17 mouse cellular contexts compared by ENCODE assay signal in the genomic region with DNA sequence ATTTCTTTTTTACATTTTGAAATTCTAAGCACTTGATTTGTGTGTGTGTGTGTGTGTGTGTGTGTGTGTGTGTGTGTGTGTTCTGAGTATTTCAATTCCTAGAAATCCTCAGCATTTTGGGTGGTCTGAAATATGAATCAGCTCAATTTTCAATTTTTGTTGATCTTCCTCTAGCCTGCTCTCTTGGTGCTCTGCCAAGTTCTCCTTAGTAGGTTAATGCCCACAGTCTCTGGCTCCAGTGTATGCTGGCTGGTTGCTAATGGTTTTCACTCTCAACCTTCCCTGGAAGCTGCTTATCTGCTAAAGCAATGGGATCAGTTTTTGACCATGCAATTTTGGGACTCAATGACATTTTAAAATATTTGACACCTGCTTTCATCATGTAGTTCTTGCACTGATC. TPM values are rescaled to one million over a fixed set of nuclear protein-coding genes. Genes with fewer than 3 reads are reported as not detected.
DNase-seq lines count a peak whose midpoint lies in the region; ATAC-seq and TF ChIP-seq lines count a peak whose summit lies in the region.
"Had no signal": no experiment of that assay in that cellular context is flagged by ENCODE, and none has a peak within 500 bp of the region (broad histone marks: within the 10 kb centered on the region; RNA-seq: fewer than 3 reads in every experiment).

No protein-coding gene starts in this region.

- TF ChIP-seq POLR2A in limb, embryonic 14.5 days (IDR thresholded peaks at IDR 0.05; ENCODE audit: borderline replicate concordance, extremely low read depth, insufficient read depth, insufficient read length) = no peak
- no peak for TF ChIP-seq POLR2A in brain, embryonic 14.5 days (IDR thresholded peaks at IDR 0.05; ENCODE audit: borderline replicate concordance, extremely low read depth, insufficient read depth, insufficient read length, poor library complexity, severe bottlenecking)

- peak; percentile 80 for DNase-seq in embryonic facial prominence, embryonic 14.5 days (ENCODE audit: low spot score)
- no peak for DNase-seq in embryonic facial prominence, embryonic 10.5 days (ENCODE audit: low spot score)
- peak; percentile 57 for DNase-seq in limb, embryonic 14.5 days (ENCODE audit: low spot score)
- no peak for DNase-seq in limb, embryonic 10.5 days (ENCODE audit: low spot score)
- DNase-seq in 416B (ENCODE audit: low read depth) = peak; percentile 7
- DNase-seq in brain, embryonic 14.5 days (ENCODE audit: low read depth) = peak; percentile 23
- DNase-seq: adrenal gland, postnatal 10 days; cerebellum, adult 11-12 months; gastrocnemius, postnatal 10 days; heart, adult 18-20 months; heart, postnatal 10 days; heart, postnatal 4 days had no signal

- no peak overlapping the region for H3K9ac ChIP-seq in embryonic facial prominence, embryonic 14.5 days (ENCODE audit: low read depth, low read length)
- no peak overlapping the region for H3K9ac ChIP-seq in limb, embryonic 14.5 days (ENCODE audit: low read depth, low read length, severe bottlenecking)
- H3K9ac ChIP-seq: embryonic facial prominence, embryonic 13.5 days; forebrain, embryonic 15.5 days; hindbrain, embryonic 12.5 days; intestine, embryonic 15.5 days had no signal

- H3K4me3 ChIP-seq in embryonic facial prominence, embryonic 14.5 days (ENCODE audit: low read depth, low read length) = no peak overlapping the region
- no peak overlapping the region for H3K4me3 ChIP-seq in embryonic facial prominence, embryonic 10.5 days
- H3K4me3 ChIP-seq in limb, embryonic 14.5 days (replicated peaks; ENCODE audit: low read length) = no peak overlapping the region
- H3K4me3 ChIP-seq in limb, embryonic 10.5 days = no peak overlapping the region
- H3K4me3 ChIP-seq: embryonic facial prominence, embryonic 13.5 days; forebrain, embryonic 15.5 days; heart, embryonic 10.5 days; hindbrain, embryonic 12.5 days; intestine, embryonic 15.5 days had no signal

- H3K27ac ChIP-seq in embryonic facial prominence, embryonic 14.5 days (replicated peaks; ENCODE audit: low read depth, low read length) = no peak overlapping the region
- no peak overlapping the region for H3K27ac ChIP-seq in embryonic facial prominence, embryonic 10.5 days (replicated peaks)
- H3K27ac ChIP-seq in limb, embryonic 14.5 days (replicated peaks; ENCODE audit: low read depth, low read length) = no peak overlapping the region
- no peak overlapping the region for H3K27ac ChIP-seq in limb, embryonic 10.5 days
- H3K27ac ChIP-seq: embryonic facial prominence, embryonic 13.5 days; forebrain, embryonic 15.5 days; heart, embryonic 10.5 days; hindbrain, embryonic 12.5 days; intestine, embryonic 15.5 days had no signal

- no peak overlapping the region for H3K4me2 ChIP-seq in embryonic facial prominence, embryonic 14.5 days (ENCODE audit: low read depth, low read length)
- H3K4me2 ChIP-seq in limb, embryonic 14.5 days (replicated peaks; ENCODE audit: low read depth, low read length, severe bottlenecking) = no peak overlapping the region
- H3K4me2 ChIP-seq: embryonic facial prominence, embryonic 13.5 days; forebrain, embryonic 15.5 days; hindbrain, embryonic 12.5 days; intestine, embryonic 15.5 days had no signal

- H3K9me3 ChIP-seq in embryonic facial prominence, embryonic 14.5 days (ENCODE audit: control insufficient read depth, low read length) = no peaks in the 10 kb centered on the region
- H3K9me3 ChIP-seq in embryonic facial prominence, embryonic 10.5 days = no peaks in the 10 kb centered on the region
- no peaks in the 10 kb centered on the region for H3K9me3 ChIP-seq in limb, embryonic 14.5 days (ENCODE audit: control insufficient read depth, low read length)
- H3K9me3 ChIP-seq in limb, embryonic 10.5 days (replicated peaks) = no peaks in the 10 kb centered on the region
- H3K9me3 ChIP-seq: embryonic facial prominence, embryonic 13.5 days; forebrain, embryonic 15.5 days; heart, embryonic 10.5 days; hindbrain, embryonic 12.5 days; intestine, embryonic 15.5 days had no signal

- no peak for ATAC-seq in embryonic facial prominence, embryonic 14.5 days (ENCODE audit: low read depth)
- no peak for ATAC-seq in limb, embryonic 14.5 days (ENCODE audit: low FRiP score, low read depth)
- ATAC-seq: forebrain, embryonic 15.5 days; intestine, embryonic 15.5 days had no signal

- no peaks in the 10 kb centered on the region for H3K36me3 ChIP-seq in embryonic facial prominence, embryonic 14.5 days (ENCODE audit: control insufficient read depth, insufficient read depth, low read length)
- H3K36me3 ChIP-seq in embryonic facial prominence, embryonic 10.5 days (replicated peaks) = no peaks in the 10 kb centered on the region
- no peaks in the 10 kb centered on the region for H3K36me3 ChIP-seq in limb, embryonic 14.5 days (ENCODE audit: control insufficient read depth, insufficient read depth, low read length)
- no peaks in the 10 kb centered on the region for H3K36me3 ChIP-seq in limb, embryonic 10.5 days
- H3K36me3 ChIP-seq: embryonic facial prominence, embryonic 13.5 days; forebrain, embryonic 15.5 days; heart, embryonic 10.5 days; hindbrain, embryonic 12.5 days; intestine, embryonic 15.5 days had no signal

- H3K4me1 ChIP-seq in embryonic facial prominence, embryonic 14.5 days (ENCODE audit: control insufficient read depth, insufficient read depth, low read length) = no peaks in the 10 kb centered on the region
- no peaks in the 10 kb centered on the region for H3K4me1 ChIP-seq in embryonic facial prominence, embryonic 10.5 days
- no peaks in the 10 kb centered on the region for H3K4me1 ChIP-seq in limb, embryonic 14.5 days (ENCODE audit: control insufficient read depth, insufficient read depth, low read length)
- no peaks in the 10 kb centered on the region for H3K4me1 ChIP-seq in limb, embryonic 10.5 days
- H3K4me1 ChIP-seq: embryonic facial prominence, embryonic 13.5 days; forebrain, embryonic 15.5 days; heart, embryonic 10.5 days; hindbrain, embryonic 12.5 days; intestine, embryonic 15.5 days had no signal

- no peak for TF ChIP-seq CTCF in brain, embryonic 14.5 days (IDR thresholded peaks at IDR 0.05; ENCODE audit: borderline replicate concordance, extremely low read depth, insufficient read depth, insufficient read length)

- H3K27me3 ChIP-seq in embryonic facial prominence, embryonic 14.5 days (replicated peaks; ENCODE audit: control insufficient read depth, insufficient read depth, low read length) = no peaks in the 10 kb centered on the region
- no peaks in the 10 kb centered on the region for H3K27me3 ChIP-seq in embryonic facial prominence, embryonic 10.5 days (replicated peaks; ENCODE audit: low read depth, poor library complexity, severe bottlenecking)
- H3K27me3 ChIP-seq in limb, embryonic 14.5 days (ENCODE audit: control insufficient read depth, insufficient read depth, low read length) = no peaks in the 10 kb centered on the region
- H3K27me3 ChIP-seq in limb, embryonic 10.5 days (ENCODE audit: low read depth, poor library complexity, severe bottlenecking) = no peaks in the 10 kb centered on the region
- H3K27me3 ChIP-seq: embryonic facial prominence, embryonic 13.5 days; forebrain, embryonic 15.5 days; hindbrain, embryonic 12.5 days; intestine, embryonic 15.5 days had no signal

RNA-seq across cellular contexts. Expression of gene Col8a1, which starts 24.5 kb away (rescaled TPM):
- polyA plus RNA-seq in embryonic facial prominence, embryonic 14.5 days (2014; fragmentation: Nextera tagmentation; extraction: Ambion mirVana) = 42.7 and 45.0 TPM in 2 replicates
- 1.1 and 1.9 TPM in 2 replicates for polyA plus RNA-seq in embryonic facial prominence, embryonic 10.5 days (2016; fragmentation: Nextera tagmentation; extraction: Ambion mirVana)
- 10.0 and 10.2 TPM in 2 replicates for polyA plus RNA-seq in limb, embryonic 14.5 days (2012; rRNA removed)
- 22.5 and 23.8 TPM in 2 replicates for polyA plus RNA-seq in limb, embryonic 14.5 days (2014; fragmentation: Nextera tagmentation; extraction: Ambion mirVana)
- 0.11 and 1.8 TPM in 2 replicates for polyA plus RNA-seq in limb, embryonic 10.5 days (2016; fragmentation: Nextera tagmentation; extraction: Ambion mirVana)
- 1.00 and 4.5 TPM in 2 replicates for polyA plus RNA-seq in brain, embryonic 14.5 days (2012; rRNA removed)

Comparison
In these comparisons a context has a peak if more than half of its experiments do, and no peak if none do; other contexts are left out.
1. DNase-seq: peak in embryonic facial prominence, embryonic 14.5 days (single experiment), limb, embryonic 14.5 days (single experiment), 416B (single experiment) and brain, embryonic 14.5 days (single experiment); none in embryonic facial prominence, embryonic 10.5 days (single experiment) and limb, embryonic 10.5 days (single experiment).